Mouse (Mus musculus) cerebellum, adult 11-12 months (tissue): ENCODE data around the gene Camta1.

Experiments used
- DNase-seq: peaks from one replicate; pipeline ENCODE4 v3.0.0; 2022

The Camta1 gene

DNA sequence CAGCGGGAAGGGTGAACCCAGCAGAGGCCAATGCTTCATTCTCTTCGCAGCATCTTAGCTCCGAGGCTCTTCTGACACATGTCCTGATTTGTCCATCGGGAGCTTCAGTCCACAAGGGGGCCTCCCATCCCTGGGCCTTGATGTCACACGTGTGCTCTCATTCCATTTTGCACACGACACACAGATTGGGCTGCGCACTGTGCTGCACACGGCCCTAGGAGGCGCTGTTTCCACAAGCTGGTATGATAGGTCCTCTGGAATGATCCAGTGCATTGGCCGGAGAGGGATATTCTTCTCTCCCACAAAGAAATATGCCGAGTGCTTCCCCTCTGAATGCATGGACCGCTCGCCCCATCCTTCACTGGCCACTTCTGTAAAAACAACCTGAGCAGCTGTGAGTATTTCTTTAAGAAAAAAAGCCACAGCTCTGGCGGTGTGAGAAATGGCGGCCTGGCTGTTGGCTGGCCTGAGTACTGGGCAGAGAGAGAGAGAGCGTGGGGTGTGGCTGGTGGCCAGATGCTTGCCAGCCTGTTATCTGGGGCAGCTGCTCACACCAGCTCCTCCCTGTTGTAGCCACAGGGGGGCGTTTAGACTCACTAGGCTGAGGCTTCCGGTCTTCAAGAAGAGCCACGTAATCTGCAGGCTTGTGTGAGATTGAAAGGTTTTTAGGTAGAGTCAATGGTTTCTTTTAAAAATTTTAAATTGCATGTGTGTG is 622.5 kb downstream of the Camta1 start:
- no peak for DNase-seq

- DNase-seq = no peak
Measured at GRCm38 (mm10) chr4:151237501-151237900, 624.2 kb downstream of the Camta1 start.

GRCm38 (mm10) chr4:151234981-151235380 is 626.7 kb downstream of the Camta1 start:
- DNase-seq = no peak

GRCm38 (mm10) chr4:151232028-151232427 is 629.6 kb downstream of the Camta1 start:
- DNase-seq = no peak

- no peak for DNase-seq
Measured at GRCm38 (mm10) chr4:151229073-151229472, 632.6 kb downstream of the Camta1 start.

GRCm38 (mm10) chr4:151226496-151226895 is 635.2 kb downstream of the Camta1 start:
- DNase-seq = no peak

- no peak for DNase-seq
Measured at GRCm38 (mm10) chr4:151224017-151224416, 637.7 kb downstream of the Camta1 start.

GRCm38 (mm10) chr4:151223263-151223996 is 638.2 kb downstream of the Camta1 start:
- DNase-seq = no peak

DNA sequence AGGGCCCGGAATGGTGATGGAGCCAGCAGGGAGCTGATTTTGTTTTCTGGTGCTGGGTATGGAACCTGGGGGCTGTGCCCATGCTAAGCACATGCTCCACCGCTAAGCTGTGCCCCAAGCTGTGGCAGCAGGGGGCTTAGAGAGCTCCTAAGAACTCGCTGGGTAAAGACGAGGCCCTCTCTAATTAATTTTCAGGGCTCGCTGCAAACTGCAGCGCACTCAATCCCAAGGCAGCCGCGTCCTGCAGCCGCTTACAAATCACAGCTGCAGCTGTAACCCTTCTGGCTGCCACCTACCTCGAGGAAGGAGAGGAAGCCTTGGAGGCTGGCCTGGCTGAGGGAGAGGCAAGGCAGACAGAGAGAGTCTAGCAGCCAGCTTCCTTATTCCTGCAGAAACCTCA is 639.0 kb downstream of the Camta1 start:
- DNase-seq = no peak

DNA sequence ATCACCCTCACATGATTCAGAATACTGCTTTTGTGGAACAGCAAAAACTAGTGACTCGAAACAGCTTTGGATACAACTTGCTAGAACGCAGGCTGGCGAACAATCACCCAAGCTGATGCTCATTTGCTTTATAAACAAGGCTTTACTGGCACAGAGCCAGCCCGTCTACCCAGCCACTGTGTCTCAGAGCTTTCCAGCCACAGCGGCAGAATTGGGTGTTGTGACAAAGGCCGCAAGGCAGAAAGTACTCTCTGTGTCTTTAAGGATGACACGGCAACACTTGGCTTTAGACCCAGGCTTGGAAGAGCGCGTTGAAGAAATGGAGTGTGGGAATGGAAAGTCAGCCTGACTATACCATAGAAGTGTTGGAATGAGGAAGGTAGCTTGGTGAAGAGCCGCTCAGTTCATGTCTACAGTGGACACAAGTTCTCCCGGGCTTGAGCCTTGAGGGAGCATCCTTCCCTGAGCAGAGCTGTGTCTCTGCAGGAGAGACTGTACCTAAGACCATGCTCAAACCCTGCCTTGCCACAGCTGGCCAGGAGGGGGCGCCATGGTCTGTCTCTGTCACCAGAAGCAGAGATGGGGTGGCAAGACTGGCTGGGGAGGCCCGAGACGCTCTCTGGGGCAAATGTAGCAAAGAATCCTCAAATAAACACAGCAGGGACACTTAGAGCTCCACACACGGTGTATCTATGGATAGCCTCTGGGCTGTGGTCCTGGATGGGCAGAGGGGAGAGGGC is 645.0 kb downstream of the Camta1 start:
- no peak for DNase-seq

- no peak for DNase-seq
Measured at GRCm38 (mm10) chr4:151215866-151216265, 645.8 kb downstream of the Camta1 start.

DNA sequence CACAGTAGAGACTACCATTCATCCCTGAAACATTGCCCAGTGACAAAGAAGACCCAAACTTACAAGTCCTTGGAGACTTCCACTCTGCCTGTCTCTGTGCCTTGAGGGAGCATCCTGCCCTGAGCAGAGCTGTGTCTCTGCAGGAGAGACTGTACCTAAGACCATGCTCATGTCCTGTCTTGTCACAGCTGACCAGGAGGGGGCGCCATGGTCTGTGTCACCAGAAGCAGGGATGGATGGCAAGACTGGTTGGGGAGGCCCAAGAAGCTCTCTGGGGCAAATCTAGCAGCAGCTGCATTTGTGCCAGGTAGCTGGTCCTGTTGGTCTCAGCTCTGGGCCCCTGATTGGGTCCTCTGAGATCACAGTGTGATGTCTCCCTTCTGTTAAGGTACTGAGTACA is 646.5 kb downstream of the Camta1 start:
- no peak for DNase-seq

DNA sequence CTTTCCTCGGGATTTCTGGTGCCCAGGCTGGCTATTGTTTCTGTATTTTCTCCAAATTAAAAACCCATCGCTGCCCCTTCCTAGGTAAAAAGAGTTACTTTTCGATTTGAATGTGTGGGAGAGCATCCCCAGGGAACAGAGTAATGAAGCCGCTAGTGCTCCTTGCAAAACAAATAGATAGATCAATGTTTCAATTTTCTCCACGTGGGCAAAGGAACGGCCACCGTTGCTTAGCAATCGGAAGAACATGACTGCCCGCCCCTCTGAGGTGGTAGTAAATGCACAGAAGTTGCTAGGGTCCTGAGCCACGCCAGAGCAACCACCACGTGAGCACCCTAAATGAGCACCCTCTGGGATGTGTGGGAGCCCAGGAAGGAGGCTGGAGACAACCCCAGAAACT is 648.2 kb downstream of the Camta1 start:
- DNase-seq = no peak

DNA sequence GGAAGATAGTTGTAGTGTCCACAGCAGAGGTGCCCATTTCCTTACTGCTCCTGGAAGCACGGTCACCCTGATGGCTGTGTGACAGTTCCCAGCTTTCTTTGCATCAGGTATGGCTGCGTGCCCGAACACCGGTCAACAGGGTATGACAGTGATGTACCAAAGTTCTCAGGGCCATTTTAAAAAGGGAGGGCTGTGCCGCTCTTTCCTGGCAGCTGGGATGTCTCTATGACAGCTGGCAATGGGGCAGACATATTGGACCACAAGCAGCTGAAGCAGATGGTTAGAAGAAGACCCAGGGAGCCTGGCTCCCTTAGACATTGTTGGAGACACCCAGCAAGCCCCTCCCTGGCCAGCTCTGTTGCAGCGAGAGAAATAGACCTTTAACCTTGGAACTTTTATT is 649.7 kb downstream of the Camta1 start:
- DNase-seq = peak; percentile 32

- no peak for DNase-seq
Measured at GRCm38 (mm10) chr4:151207566-151207965, 654.1 kb downstream of the Camta1 start.

GRCm38 (mm10) chr4:151202891-151203290 is 658.8 kb downstream of the Camta1 start:
- no peak for DNase-seq

DNA sequence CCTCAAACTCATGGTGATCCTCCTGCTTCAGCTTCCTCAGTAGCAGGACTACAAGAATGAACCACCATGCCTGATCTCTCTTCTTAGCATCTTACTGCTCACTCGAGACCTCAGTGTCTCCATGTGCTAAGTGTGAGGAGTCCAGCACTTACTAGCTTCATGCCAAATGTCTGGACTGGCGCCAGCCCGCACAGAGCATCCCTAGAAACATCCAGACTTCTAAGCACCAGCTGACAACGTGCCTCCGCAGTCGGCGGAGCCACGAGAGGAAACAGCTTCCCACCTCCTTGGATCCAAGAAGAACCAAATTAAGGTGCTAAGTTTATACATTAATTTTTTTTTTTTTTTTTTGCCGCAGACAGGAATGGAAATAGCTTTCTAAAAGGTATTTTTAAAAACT is 661.4 kb downstream of the Camta1 start:
- no peak for DNase-seq

DNA sequence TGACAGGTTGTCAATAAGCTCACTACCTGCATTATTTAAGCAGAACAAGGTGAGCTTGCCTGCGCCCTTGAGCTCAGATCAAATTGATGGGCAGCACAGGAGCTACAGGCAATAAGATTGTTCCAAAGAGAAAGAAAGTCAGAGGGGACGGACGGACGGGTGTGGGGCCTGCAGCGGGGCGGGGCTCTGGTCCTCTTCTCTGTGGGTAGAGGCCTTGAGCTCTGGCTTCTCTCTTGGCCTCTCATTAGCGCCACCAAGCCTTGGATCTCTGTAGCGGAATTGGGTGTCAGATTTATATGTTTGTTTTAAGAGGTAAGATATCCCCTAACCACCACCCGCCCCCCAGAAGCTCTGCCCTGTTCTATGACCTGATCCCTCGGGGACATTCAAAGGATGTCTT is 666.5 kb downstream of the Camta1 start:
- no peak for DNase-seq

DNA sequence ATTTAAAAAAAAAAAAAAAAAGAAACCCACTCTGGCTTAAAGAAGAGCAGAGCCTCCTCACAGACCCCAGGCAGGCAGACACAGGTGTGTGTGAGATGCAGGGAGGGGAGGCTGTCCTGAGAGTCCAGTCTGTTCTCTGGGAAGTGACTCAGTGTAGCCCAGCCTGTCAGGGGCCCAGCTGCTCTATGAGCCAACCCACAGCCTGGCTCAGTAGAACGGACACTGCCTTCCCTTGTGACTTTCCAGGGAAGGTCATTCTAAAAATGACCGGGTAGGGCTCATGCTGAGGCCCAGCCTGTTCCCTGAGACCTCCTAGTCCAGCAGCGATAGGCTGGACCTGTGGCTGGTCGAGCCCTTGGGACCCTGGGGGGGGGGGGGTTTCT is 667.0 kb downstream of the Camta1 start:
- DNase-seq = no peak

- no peak for DNase-seq
Measured at GRCm38 (mm10) chr4:151194030-151194714, 667.5 kb downstream of the Camta1 start.

GRCm38 (mm10) chr4:151186447-151186846 is 675.2 kb downstream of the Camta1 start:
- DNase-seq = no peak

DNA sequence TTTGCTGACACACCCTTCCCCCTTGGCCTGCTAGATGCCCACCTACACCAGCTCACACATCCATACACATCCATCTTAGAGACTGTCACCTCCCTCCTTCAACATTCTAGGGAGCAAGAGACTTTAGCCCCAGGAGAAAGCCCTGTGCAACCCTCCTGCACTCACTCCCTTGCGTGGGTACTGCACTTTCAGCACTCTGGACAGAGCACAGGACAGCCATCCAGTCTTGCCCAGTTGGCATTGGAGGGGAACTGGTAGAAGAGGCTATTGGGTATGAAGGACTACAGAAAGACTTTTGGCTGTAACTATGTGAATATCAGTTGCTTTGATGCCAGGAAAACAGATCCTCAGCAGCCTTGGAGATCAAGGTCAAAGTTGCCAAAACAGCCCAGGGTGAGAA is 675.9 kb downstream of the Camta1 start:
- DNase-seq = no peak

DNA sequence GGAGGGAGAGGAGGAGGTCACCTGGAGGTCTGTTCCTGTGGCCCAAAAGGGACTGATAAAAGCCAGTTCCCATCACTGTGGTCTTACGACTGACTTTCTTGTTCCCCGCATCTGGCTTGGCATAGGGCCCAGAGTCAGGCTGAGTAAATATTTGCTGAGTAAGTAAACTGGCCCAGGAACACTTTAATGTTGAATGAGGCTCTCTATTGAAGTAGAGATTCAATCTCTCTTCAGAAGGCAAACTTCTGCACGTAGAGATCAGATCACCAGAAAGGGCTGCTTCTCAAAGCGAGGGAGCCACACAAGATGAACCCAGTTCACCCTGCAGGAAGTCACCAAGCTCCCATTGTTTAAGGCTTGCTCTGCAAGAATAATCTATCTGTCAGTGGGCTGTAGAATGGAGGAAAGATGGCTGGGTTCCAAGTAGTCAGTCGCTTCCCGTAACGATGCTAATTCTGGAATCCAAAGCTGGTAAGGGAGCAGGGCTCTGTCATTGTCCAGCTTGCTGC is 681.2 kb downstream of the Camta1 start:
- DNase-seq = no peak
